Mouse (Mus musculus): ENCODE measurements at regions not wholly inside any gene's neighbourhood (a gene's known extent, or its start where the extent isn't known, plus 50 kb on each side); places are given as distances from the start of the nearest gene placed in this dataset.

DNA sequence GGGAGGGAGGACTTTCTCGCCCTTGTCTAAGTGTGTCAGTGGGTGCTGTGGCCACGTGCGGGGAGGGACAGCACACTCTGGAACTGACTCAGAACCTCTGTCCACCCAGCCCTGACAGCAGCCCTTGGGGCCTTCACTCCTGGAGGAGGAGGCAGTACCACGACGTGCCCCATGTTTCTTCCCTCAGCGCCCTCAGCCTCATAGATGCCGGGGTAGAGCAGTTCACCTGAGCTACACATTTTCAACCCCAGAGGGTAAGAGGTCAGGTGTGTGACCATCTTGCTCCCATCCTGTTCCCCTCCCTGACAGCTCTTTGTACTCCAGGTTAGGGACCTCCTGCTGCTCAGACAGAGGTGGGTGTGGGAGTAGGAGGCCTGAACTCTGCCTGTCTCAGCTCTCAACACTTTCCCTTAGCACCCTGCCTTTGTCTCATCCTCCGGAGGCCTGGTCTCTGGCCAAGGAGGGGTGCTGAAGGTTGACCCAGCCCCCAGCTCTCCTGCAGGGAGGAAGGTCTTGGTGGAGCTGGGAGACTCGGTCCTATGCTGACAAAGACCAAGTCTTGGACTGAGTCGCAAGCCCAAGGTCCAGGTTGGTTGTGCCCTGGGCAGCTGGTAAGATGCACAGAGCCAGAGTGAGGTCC lies 107.4 kb upstream of the Haao start:
- ATAC-seq = no peak

DNA sequence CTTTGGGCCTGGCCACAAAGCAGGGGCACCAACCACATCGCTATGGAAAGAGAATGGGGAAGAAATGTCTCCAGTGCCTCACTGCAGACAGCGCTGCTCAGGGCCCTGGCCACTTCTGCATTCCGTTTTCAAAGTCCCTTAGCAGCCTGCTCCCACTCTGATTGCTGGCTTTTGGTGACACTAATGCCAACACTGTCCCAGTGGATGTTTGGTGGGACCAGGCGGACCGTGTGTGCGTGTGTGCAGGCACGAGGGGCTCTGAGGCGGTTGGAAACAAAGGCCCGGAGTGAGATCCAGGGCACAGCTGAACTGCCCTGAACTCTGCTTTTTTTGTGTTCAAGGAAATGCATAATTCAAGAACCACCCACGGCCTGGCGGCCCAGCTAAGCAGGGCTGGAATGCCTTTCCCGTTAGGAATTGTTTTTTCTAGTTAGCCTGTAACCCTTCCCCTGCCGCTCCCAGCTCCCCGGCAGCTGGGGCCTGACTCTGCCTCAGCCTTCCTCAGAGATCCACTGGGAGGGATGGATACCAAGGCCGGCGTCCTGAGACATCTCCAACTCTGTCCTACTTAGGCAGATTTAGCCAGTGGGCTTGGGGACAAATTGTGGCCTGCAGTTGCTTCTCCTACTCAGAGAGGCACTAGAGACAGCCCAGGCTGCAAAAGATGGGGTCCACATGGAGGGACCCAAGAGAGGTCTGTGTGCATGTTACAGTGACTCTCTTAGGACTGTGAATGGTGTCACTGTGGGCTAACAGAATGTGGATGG lies 106.7 kb upstream of the Haao start:
- no peaks in the 10 kb centered on the region for H3K27me3 ChIP-seq (replicated peaks; ENCODE audit: control insufficient read depth, insufficient read depth, low read length)
- no peaks in the 10 kb centered on the region for H3K36me3 ChIP-seq (ENCODE audit: control insufficient read depth, insufficient read depth, low read length)
- H3K27ac ChIP-seq (ENCODE audit: low read length) = peak overlapping the region; percentile 94
- H3K4me2 ChIP-seq (ENCODE audit: low read depth, low read length) = no peak overlapping the region
- ATAC-seq = peak; percentile 11
- peaks cover 60% of the 10 kb centered on the region for H3K4me1 ChIP-seq (ENCODE audit: control insufficient read depth, insufficient read depth, low read length)
- 21% methylated on average over 16 of the region's 16 CpGs for WGBS
- H3K4me3 ChIP-seq (ENCODE audit: low read length) = no peak overlapping the region
- H3K9me3 ChIP-seq (ENCODE audit: control insufficient read depth, low read length) = no peaks in the 10 kb centered on the region
- H3K9ac ChIP-seq (ENCODE audit: low read depth, low read length) = peak overlapping the region; percentile 58

More for the DNA sequence above, 107.4 kb upstream of the Haao start:
- Histone ChIP-seq H3K9ac (ENCODE audit: low read depth, low read length) (0 out of 2 replicates have a peak overlapping the region, but pooled peaks have one; percentile 58), H3K27ac (ENCODE audit: low read length) (peak overlapping the region; percentile 94), H3K4me1 (ENCODE audit: control insufficient read depth, insufficient read depth, low read length) (peaks cover 68% of the 10 kb centered on the region), H3K4me3 (ENCODE audit: low read length) (no peak overlapping the region), H3K4me2 (ENCODE audit: low read depth, low read length) (no peak overlapping the region), H3K36me3 (ENCODE audit: control insufficient read depth, insufficient read depth, low read length) (no peaks in the 10 kb centered on the region), H3K27me3 (replicated peaks; ENCODE audit: control insufficient read depth, insufficient read depth, low read length) (no peaks in the 10 kb centered on the region), H3K9me3 (ENCODE audit: control insufficient read depth, low read length) (no peaks in the 10 kb centered on the region)
- 70% methylated on average over 10 of the region's 10 CpGs for WGBS

DNA sequence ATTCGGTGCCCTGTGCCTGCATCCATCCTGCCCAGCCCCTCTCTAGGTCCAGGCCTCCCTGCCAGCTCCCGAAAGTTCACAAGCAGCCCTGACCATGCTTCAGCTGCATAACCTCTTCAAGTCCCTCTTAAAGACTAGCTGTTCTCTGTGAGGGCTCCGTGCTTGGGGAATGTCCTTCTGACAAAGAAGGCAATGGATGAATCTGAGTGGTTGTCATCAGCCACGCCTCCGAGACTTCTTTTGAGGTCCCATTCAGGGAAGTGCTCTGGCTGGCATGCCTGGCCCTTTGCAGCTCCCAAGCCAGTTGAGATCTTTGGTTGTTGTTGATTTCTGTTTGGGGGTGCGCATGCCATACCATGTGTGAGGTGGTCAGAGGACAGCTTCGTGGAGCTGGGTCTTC lies 105.9 kb upstream of the Haao start:
- Histone ChIP-seq H3K4me2 (ENCODE audit: low read depth, low read length) (no peak overlapping the region), H3K9ac (ENCODE audit: low read depth, low read length) (peak overlapping the region; percentile 27; the same call in 1 of the 2 replicates), H3K27me3 (replicated peaks; ENCODE audit: control insufficient read depth, insufficient read depth, low read length) (no peaks in the 10 kb centered on the region), H3K36me3 (ENCODE audit: control insufficient read depth, insufficient read depth, low read length) (no peaks in the 10 kb centered on the region), H3K9me3 (ENCODE audit: control insufficient read depth, low read length) (no peaks in the 10 kb centered on the region), H3K4me3 (ENCODE audit: low read length) (no peak overlapping the region), H3K27ac (ENCODE audit: low read length) (peak overlapping the region; percentile 94), H3K4me1 (ENCODE audit: control insufficient read depth, insufficient read depth, low read length) (peaks cover 52% of the 10 kb centered on the region)
- ATAC-seq = no peak
- 56% methylated on average over 7 of the region's 7 CpGs for WGBS

DNA sequence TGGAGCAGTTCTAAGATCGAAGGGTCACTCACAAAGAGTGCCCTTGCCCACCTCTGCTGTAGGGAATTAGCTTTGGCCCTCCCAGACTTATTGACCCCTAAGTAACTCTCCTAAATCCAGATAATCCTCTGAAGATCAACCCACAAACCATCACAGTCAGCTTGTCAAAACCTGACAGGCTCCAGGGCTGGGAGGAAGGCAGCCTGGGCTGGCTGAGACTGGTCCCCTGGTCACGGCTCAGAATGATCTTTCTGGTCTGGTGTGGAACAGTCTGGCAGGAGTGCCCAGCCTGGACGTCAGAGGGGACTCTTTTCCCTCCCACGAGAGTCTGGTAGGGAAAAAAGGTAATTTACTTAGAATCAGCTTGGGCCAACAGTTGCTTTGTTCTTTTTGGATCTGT lies 99.0 kb upstream of the Haao start:
- no peaks in the 10 kb centered on the region for H3K4me1 ChIP-seq (ENCODE audit: control insufficient read depth, insufficient read depth, low read length)
- H3K27me3 ChIP-seq (replicated peaks; ENCODE audit: control insufficient read depth, insufficient read depth, low read length) = no peaks in the 10 kb centered on the region
- H3K36me3 ChIP-seq (ENCODE audit: control insufficient read depth, insufficient read depth, low read length) = no peaks in the 10 kb centered on the region
- no peak overlapping the region for H3K27ac ChIP-seq (ENCODE audit: low read length)
- WGBS = 48% methylated on average over 4 of the region's 4 CpGs
- no peak overlapping the region for H3K4me3 ChIP-seq (ENCODE audit: low read length)
- no peak overlapping the region for H3K4me2 ChIP-seq (ENCODE audit: low read depth, low read length)
- 0 out of 2 replicates have a peak, but pooled peaks cover 2% of the 10 kb centered on the region for H3K9me3 ChIP-seq (ENCODE audit: control insufficient read depth, low read length)
- no peak for ATAC-seq
- H3K9ac ChIP-seq (ENCODE audit: low read depth, low read length) = no peak overlapping the region

DNA sequence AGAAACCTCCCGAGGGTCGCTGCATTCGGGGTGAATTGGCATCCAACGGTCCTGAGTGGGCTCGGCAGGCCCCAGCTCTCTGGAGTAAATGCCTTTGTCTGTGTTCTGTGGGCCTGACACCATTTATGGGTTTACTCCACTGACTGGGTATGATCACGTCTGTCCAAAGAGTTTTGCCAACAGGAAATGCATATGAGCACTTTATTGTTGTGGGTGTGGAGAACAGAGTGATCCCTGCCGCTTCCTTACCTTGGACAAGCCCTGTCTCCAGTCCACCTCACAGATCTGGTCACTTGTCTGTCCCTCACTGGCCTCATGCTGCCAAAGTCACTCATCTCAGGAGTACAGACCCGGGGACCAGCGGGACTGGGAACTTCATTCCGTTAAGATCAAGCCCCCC lies 91.6 kb upstream of the Haao start:
- H3K9ac ChIP-seq (ENCODE audit: low read depth, low read length) = no peak overlapping the region
- H3K9me3 ChIP-seq (ENCODE audit: control insufficient read depth, low read length) = 0 out of 2 replicates have a peak, but pooled peaks cover 2% of the 10 kb centered on the region
- H3K36me3 ChIP-seq (ENCODE audit: control insufficient read depth, insufficient read depth, low read length) = no peaks in the 10 kb centered on the region
- 75% methylated on average over 10 of the region's 10 CpGs for WGBS
- peaks cover 17% of the 10 kb centered on the region for H3K4me1 ChIP-seq (ENCODE audit: control insufficient read depth, insufficient read depth, low read length)
- H3K27ac ChIP-seq (ENCODE audit: low read length) = 0 out of 2 replicates have a peak overlapping the region, but pooled peaks have one; percentile 24
- H3K4me2 ChIP-seq (ENCODE audit: low read depth, low read length) = no peak overlapping the region
- no peaks in the 10 kb centered on the region for H3K27me3 ChIP-seq (replicated peaks; ENCODE audit: control insufficient read depth, insufficient read depth, low read length)
- no peak for ATAC-seq
- H3K4me3 ChIP-seq (ENCODE audit: low read length) = no peak overlapping the region

DNA sequence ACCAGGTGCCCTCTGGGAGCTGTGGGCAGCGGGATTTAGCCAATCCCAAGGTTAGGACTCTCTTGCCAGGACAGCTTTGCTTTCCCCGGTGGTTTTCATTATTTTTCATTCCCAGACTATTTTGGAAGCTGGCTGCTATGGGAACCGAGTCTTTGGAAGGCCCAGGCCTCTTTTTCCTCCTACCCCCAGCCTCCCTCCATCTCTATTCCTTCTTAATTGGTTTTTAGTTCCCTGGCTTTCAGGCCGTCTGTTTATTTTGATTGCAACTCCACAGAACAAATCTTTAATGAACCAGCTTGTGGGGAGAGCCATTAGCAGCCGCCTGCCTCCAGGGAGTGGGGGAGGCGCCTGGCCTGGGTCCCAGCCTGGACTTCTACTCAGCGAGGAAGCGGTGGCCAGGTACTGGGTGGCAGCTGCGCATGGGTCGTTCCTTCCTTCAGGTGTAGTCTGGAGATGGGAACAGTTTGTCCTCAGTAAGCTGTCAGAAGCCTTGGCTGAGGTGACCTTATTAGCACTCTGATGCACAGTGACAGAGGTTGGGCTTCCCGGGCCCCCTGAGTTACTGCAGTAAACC lies 91.0 kb upstream of the Haao start:
- Histone ChIP-seq H3K36me3 (ENCODE audit: control insufficient read depth, insufficient read depth, low read length) (no peaks in the 10 kb centered on the region), H3K4me3 (ENCODE audit: low read length) (no peak overlapping the region), H3K9me3 (ENCODE audit: control insufficient read depth, low read length) (no peaks in the 10 kb centered on the region), H3K4me2 (ENCODE audit: low read depth, low read length) (no peak overlapping the region), H3K27me3 (replicated peaks; ENCODE audit: control insufficient read depth, insufficient read depth, low read length) (no peaks in the 10 kb centered on the region), H3K27ac (ENCODE audit: low read length) (peak overlapping the region; percentile 26; the same call in 1 of the 2 replicates), H3K9ac (ENCODE audit: low read depth, low read length) (peak overlapping the region; percentile 0; the same call in 1 of the 2 replicates), H3K4me1 (ENCODE audit: control insufficient read depth, insufficient read depth, low read length) (peaks cover 17% of the 10 kb centered on the region)
- peak; percentile 28; the same call in 1 of the 2 replicates for ATAC-seq
- whole genome bisulfite sequencing = 52% methylated on average over 11 of the region's 11 CpGs

DNA sequence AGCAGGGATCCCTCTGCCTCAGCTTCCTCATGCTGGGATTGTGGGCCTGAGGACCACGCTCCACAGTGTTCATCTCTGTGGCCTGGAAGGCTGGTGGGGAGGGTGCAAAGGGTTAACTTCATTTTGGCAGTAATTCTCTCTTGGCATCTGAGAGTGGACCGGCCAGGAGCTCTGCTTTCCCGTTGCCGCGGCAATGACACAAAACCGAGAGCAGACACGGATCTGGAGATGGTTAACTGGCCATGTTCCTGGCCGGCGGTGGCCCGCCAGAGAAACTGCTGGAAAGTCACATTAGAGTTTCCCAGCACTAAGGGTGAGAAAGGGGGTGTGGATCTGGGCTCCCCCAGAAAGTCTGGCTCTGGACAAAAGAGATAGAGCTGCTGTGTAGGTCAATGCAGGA lies 89.8 kb upstream of the Haao start:
- H3K4me2 ChIP-seq (ENCODE audit: low read depth, low read length) = no peak overlapping the region
- H3K27ac ChIP-seq (ENCODE audit: low read length) = no peak overlapping the region
- peak overlapping the region; percentile 25; the same call in 1 of the 2 replicates for H3K9ac ChIP-seq (ENCODE audit: low read depth, low read length)
- no peak overlapping the region for H3K4me3 ChIP-seq (ENCODE audit: low read length)
- WGBS = 37% methylated on average over 10 of the region's 10 CpGs
- H3K36me3 ChIP-seq (ENCODE audit: control insufficient read depth, insufficient read depth, low read length) = no peaks in the 10 kb centered on the region
- H3K9me3 ChIP-seq (ENCODE audit: control insufficient read depth, low read length) = no peaks in the 10 kb centered on the region
- ATAC-seq = 0 out of 2 replicates have a peak, but pooled peaks have one; percentile 32
- H3K4me1 ChIP-seq (ENCODE audit: control insufficient read depth, insufficient read depth, low read length) = peaks cover 17% of the 10 kb centered on the region
- H3K27me3 ChIP-seq (replicated peaks; ENCODE audit: control insufficient read depth, insufficient read depth, low read length) = no peaks in the 10 kb centered on the region

DNA sequence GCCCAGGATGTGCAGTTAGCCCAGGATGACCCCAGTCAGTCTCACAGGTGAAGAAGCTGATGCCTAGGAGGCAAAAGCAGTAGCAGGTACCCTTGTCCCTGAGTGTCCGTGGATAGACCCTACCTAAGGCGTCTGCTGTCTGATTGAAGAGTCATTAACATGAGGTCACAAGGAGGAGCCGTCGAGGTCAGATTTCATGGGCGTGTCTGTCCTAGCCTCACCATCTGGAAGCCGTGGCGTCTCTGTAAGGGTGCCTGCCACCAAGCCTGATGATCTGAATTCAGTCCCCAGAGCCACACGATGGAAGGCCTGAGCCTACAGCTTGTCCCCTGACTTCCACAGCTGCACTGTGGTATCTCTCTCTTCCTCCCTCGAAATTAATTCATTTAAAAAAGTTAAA lies 88.9 kb upstream of the Haao start:
- H3K27me3 ChIP-seq (replicated peaks; ENCODE audit: control insufficient read depth, insufficient read depth, low read length) = no peaks in the 10 kb centered on the region
- H3K4me1 ChIP-seq (ENCODE audit: control insufficient read depth, insufficient read depth, low read length) = peaks cover 17% of the 10 kb centered on the region
- no peak overlapping the region for H3K4me3 ChIP-seq (ENCODE audit: low read length)
- H3K4me2 ChIP-seq (ENCODE audit: low read depth, low read length) = no peak overlapping the region
- no peaks in the 10 kb centered on the region for H3K36me3 ChIP-seq (ENCODE audit: control insufficient read depth, insufficient read depth, low read length)
- WGBS = 66% methylated on average over 9 of the region's 9 CpGs
- no peak overlapping the region for H3K9ac ChIP-seq (ENCODE audit: low read depth, low read length)
- no peak overlapping the region for H3K27ac ChIP-seq (ENCODE audit: low read length)
- no peak for ATAC-seq
- H3K9me3 ChIP-seq (ENCODE audit: control insufficient read depth, low read length) = no peaks in the 10 kb centered on the region

DNA sequence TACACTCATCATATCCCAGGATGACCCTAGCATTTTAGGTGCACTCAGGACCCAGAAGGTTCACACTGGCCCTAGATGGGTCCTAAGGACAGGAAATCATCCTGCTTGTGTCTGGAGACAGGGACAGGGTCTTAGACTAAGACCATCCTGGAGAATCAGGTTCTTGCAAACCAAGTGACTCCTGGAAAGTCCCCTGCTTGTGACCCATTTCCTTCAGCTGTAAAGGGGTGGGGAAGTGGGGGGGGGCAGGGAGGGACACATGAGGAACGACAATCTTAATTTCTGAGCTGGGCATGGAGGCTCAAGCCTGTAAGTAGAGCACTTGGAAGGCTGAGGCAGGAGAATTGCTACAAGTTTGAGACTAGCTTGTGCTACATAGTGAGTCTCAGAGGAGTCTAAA lies 88.2 kb upstream of the Haao start:
- Histone ChIP-seq H3K9me3 (ENCODE audit: control insufficient read depth, low read length) (no peaks in the 10 kb centered on the region), H3K4me2 (ENCODE audit: low read depth, low read length) (no peak overlapping the region), H3K4me1 (ENCODE audit: control insufficient read depth, insufficient read depth, low read length) (peaks cover 17% of the 10 kb centered on the region), H3K27me3 (replicated peaks; ENCODE audit: control insufficient read depth, insufficient read depth, low read length) (no peaks in the 10 kb centered on the region), H3K9ac (ENCODE audit: low read depth, low read length) (no peak overlapping the region), H3K27ac (ENCODE audit: low read length) (no peak overlapping the region), H3K4me3 (ENCODE audit: low read length) (no peak overlapping the region), H3K36me3 (ENCODE audit: control insufficient read depth, insufficient read depth, low read length) (no peaks in the 10 kb centered on the region)
- 44% methylated on average over 1 of the region's 1 CpGs for WGBS
- no peak for ATAC-seq
